Mouse (Mus musculus) midbrain, postnatal 0 days (tissue): ENCODE measurements at regions not wholly inside any gene's neighbourhood (a gene's known extent, or its start where the extent isn't known, plus 50 kb on each side); places are given as distances from the start of the nearest gene placed in this dataset.
A peak's percentile ranks its signal among the peaks of the same experiment; 100 is the strongest.
"Not testable (repeated sequence)": the region's sequence is repeated elsewhere in the genome, so short reads cannot be mapped to it uniquely, and the experiment has no call there.

Source experiments
- ATAC-seq: fragments of 200-750 bp; cut with Nextera tagmentation; 2 replicates; pipeline ENCODE4 v1.8.0; 2017; ENCODE audit warnings: moderate number of reproducible peaks, mild to moderate bottlenecking, moderate TSS enrichment, moderate library complexity; ENCODE audit not compliant: low FRiP score
- DNase-seq: peaks from one replicate; pipeline ENCODE4 v3.0.0-alpha.2; 2015; ENCODE audit warnings: low spot score
- H3K27ac ChIP-seq: fragments of 300-500 bp; sonication (generic); 2 replicates; pipeline ENCODE4 v1.5.1; 2014; ENCODE audit warnings: low read depth, mild to moderate bottlenecking, low read length, mixed read lengths
- H3K27me3 ChIP-seq: fragments of 300-500 bp; sonication (generic); 2 replicates; pipeline ENCODE4 v1.6.1; 2014; ENCODE audit warnings: low read length, control low read depth, mixed read lengths; ENCODE audit not compliant: insufficient read depth
- H3K36me3 ChIP-seq: fragments of 300-500 bp; sonication (generic); 2 replicates; pipeline ENCODE4 v1.6.1; 2014; ENCODE audit warnings: low read length, control low read depth, mixed read lengths; ENCODE audit not compliant: insufficient read depth
- H3K4me1 ChIP-seq: fragments of 300-500 bp; sonication (generic); 2 replicates; pipeline ENCODE4 v1.6.1; 2014; ENCODE audit warnings: mild to moderate bottlenecking, control low read depth, antibody characterized with exemption, low read length, mixed read lengths; ENCODE audit not compliant: insufficient read depth
- H3K4me2 ChIP-seq: fragments of 300-500 bp; sonication (generic); 2 replicates; pipeline ENCODE4 v1.6.1; 2014; ENCODE audit warnings: low read depth, mild to moderate bottlenecking, low read length, mixed read lengths; ENCODE audit not compliant: poor library complexity, severe bottlenecking
- H3K4me3 ChIP-seq: fragments of 300-500 bp; sonication (generic); 2 replicates; pipeline ENCODE4 v1.5.1; 2014; ENCODE audit warnings: low read depth, mild to moderate bottlenecking, low read length, moderate library complexity
- H3K9ac ChIP-seq: fragments of 300-500 bp; sonication (generic); replicated peaks from 2 replicates; pipeline ENCODE4 v1.6.1; 2014; ENCODE audit warnings: mild to moderate bottlenecking, low read length, moderate library complexity, mixed read lengths; ENCODE audit not compliant: poor library complexity, severe bottlenecking
- H3K9me3 ChIP-seq: fragments of 300-500 bp; sonication (generic); 2 replicates; pipeline ENCODE4 v1.6.1; 2016; ENCODE audit warnings: low read length, control low read depth
- CTCF ChIP-seq: IDR thresholded peaks from 2 replicates; pipeline ENCODE4 v1.5.1; 2016; ENCODE audit warnings: antibody characterized with exemption, mild to moderate bottlenecking
- WGBS: fragments of 180-500 bp; shearing (Covaris S2); extraction: QIAGEN DNeasy Blood & Tissue Kit; methylation state at CpG from one replicate; pipeline ENCODE4 v1.1.7; 2014; 5-methylcytosine and 5-hydroxymethylcytosine counted together

DNA sequence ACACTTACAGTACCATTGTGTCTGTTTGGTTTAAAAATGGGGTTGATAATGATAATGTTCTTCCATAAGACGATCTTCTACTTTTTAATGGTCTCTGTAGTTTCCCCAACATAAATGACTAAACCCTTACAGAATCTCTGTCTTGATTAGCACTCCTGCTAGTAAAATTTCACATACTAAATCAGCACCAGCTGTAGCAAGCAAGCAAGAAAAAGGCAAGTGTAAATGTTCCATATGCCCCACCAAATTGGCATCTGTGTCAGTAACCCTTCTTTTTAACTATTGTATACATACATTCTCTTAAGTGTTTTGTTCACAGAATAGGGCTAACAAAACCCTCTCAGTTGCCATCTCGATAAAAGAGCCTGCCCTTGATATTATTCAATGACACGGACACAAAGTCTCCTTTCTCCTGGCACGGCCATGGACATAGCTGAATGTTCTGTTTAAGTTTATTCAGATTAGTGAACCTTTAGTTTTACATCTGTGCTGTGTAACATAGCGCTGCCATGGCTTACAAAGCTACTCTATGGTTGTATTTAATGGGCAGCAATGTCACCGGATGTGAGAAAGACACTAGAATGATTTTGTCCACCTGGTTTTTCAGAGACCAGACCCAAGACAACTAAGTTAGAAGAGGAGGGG lies 414.3 kb downstream of the Gtdc1 start:
- no peak for TF ChIP-seq CTCF
- DNase-seq: no peak
- WGBS: 63% methylated on average over 6 of the region's 6 CpGs

DNA sequence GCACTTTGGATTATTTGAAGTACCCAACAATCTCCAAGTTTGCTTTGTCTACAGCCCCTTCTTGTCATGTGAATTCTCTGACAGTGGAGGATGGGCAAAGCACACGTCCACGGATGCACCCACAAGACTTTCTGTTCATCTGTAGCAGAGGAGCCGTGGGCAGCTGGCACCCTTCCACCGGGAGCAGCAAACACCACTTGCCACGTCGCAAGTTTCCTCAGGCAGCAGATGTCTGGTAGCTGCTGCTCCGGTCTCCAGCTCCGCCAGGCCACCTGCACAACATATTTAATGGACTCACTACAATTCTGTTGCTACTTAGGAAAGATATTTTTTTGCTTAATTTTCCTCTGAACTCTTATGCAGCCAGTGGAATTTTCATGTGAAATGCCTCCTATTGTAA lies 415.1 kb downstream of the Gtdc1 start:
- H3K9me3 ChIP-seq: no peaks in the 10 kb centered on the region
- no peaks in the 10 kb centered on the region for H3K27me3 ChIP-seq
- TF ChIP-seq CTCF: no peak
- no peak overlapping the region for H3K4me2 ChIP-seq
- 49% methylated on average over 8 of the region's 8 CpGs for WGBS
- no peak overlapping the region for H3K4me3 ChIP-seq
- DNase-seq: peak; percentile 57
- no peak overlapping the region for H3K27ac ChIP-seq
- no peaks in the 10 kb centered on the region for H3K4me1 ChIP-seq
- H3K9ac ChIP-seq: no peak overlapping the region
- ATAC-seq: no peak
- H3K36me3 ChIP-seq: no peaks in the 10 kb centered on the region

More for the DNA sequence above, 414.3 kb downstream of the Gtdc1 start:
- no peaks in the 10 kb centered on the region for H3K27me3 ChIP-seq
- no peak overlapping the region for H3K4me2 ChIP-seq
- H3K4me3 ChIP-seq: no peak overlapping the region
- no peak for ATAC-seq
- no peaks in the 10 kb centered on the region for H3K36me3 ChIP-seq
- H3K4me1 ChIP-seq: no peaks in the 10 kb centered on the region
- no peak overlapping the region for H3K9ac ChIP-seq
- no peak overlapping the region for H3K27ac ChIP-seq
- no peaks in the 10 kb centered on the region for H3K9me3 ChIP-seq

DNA sequence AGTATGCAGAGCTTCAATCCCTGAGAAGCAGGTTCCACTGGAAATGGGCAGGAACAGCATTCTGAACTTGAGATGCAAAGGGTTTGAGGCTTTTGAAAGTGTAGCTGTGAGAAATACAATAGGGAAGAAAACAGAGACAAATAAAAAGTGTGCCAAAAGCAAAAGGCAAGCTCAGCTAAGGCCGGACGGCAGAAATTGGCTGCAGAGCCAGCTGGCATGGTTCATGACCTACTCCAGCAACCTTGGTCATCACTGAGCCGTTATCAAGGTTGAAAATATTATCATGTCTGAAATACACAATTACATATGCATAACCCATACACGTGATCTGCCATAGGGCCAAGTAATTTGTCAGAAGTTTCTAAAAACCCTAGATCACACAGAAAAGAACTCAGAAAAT lies 418.4 kb downstream of the Gtdc1 start:
- 86% methylated on average over 4 of the region's 4 CpGs for WGBS
- no peak for TF ChIP-seq CTCF
- Histone ChIP-seq H3K4me3 (no peak overlapping the region), H3K27ac (no peak overlapping the region), H3K9ac (no peak overlapping the region), H3K4me1 (no peaks in the 10 kb centered on the region), H3K4me2 (no peak overlapping the region), H3K9me3 (no peaks in the 10 kb centered on the region), H3K36me3 (no peaks in the 10 kb centered on the region), H3K27me3 (no peaks in the 10 kb centered on the region)
- DNase-seq (no peak), ATAC-seq (no peak)

DNA sequence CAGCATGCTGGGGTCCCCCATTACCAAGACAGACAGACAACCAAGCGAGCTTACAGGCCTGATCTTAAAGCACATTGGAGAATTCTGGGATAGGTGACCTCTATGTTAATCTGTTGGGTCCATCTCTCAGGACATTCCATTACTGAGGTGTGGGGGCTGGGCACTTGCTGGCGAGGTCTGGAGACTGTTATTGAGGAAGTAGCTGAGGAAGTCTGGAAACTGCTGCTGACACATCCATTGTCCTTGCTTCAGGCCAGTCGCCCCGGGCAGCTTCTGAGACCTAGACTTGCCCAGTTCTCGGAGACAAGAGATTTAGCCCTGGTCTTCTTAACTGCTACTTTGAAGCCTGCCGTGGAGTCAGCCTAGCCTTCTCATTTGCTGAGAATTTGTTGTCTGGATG lies 423.2 kb downstream of the Gtdc1 start:
- H3K36me3 ChIP-seq: no peaks in the 10 kb centered on the region
- H3K4me1 ChIP-seq: no peaks in the 10 kb centered on the region
- H3K4me3 ChIP-seq: no peak overlapping the region
- H3K9me3 ChIP-seq: no peaks in the 10 kb centered on the region
- H3K4me2 ChIP-seq: no peak overlapping the region
- TF ChIP-seq CTCF: no peak
- no peak overlapping the region for H3K9ac ChIP-seq
- ATAC-seq (no peak), DNase-seq (no peak)
- H3K27me3 ChIP-seq: no peaks in the 10 kb centered on the region
- no peak overlapping the region for H3K27ac ChIP-seq
- 66% methylated on average over 6 of the region's 6 CpGs for WGBS

DNA sequence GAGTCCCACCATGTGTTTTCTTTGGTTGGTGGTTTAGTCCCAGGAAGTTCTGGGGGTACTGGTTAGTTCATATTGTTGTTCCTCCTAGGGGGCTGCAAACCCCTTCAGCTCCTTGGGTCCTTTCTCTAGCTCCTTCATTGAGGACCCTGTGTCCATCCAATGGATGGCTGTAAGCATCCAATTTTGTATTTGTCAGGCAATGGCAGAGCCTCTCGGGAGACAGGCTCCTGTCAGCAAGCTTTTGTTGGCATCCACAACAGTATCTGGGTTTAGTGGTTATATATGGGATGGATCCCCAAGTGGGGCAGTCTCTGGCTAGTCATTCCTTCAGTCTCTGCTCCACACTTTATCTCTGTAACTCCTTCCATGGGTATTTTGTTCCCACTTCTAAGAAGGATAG lies 436.7 kb downstream of the Gtdc1 start:
- H3K4me3 ChIP-seq, H3K9me3 ChIP-seq, H3K4me2 ChIP-seq, H3K27ac ChIP-seq, H3K4me1 ChIP-seq, ATAC-seq, H3K27me3 ChIP-seq, H3K9ac ChIP-seq, DNase-seq, H3K36me3 ChIP-seq: not testable (repeated sequence)
- WGBS: 96% methylated on average over 1 of the region's 1 CpGs

DNA sequence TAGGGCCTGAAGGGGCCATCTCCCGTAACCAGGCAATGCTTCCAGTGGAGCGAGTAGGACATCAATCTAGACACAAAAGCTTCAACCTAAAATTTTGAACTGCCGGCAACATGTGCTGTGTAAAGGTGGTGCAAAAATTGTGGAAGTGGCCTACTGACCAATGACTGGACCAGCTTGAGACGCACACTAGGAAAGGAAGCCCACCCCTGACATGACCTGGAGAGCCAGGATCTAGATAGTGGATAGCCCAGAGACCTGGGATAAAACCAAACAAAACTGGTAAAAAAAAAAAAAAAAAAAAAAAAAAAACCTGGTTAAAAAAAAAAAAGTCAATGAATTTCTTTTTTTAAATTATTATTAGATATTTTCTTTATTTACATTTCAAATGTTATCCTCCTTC lies 437.2 kb downstream of the Gtdc1 start:
- DNase-seq (no peak), ATAC-seq (no peak)
- Histone ChIP-seq H3K27ac (no peak overlapping the region), H3K4me2 (no peak overlapping the region), H3K9ac (no peak overlapping the region), H3K4me3 (no peak overlapping the region), H3K9me3 (no peaks in the 10 kb centered on the region), H3K27me3 (no peaks in the 10 kb centered on the region), H3K4me1 (no peaks in the 10 kb centered on the region), H3K36me3 (no peaks in the 10 kb centered on the region)
- over 99% methylated on average over 4 of the region's 4 CpGs for WGBS
- no peak for TF ChIP-seq CTCF
